Mouse (Mus musculus) liver, embryonic 15.5 days (tissue): ENCODE measurements around the gene Smyd2. TPM values are rescaled to one million over a fixed set of nuclear protein-coding genes. Genes with fewer than 3 reads are reported as not detected.

Experiments
- ATAC-seq: fragments of 200-750 bp; cut with Nextera tagmentation; 2 replicates; pipeline ENCODE4 v1.8.0; 2017; ENCODE audit warnings: moderate number of reproducible peaks, mild to moderate bottlenecking, moderate library complexity; ENCODE audit not compliant: insufficient read depth
- H3K27ac ChIP-seq: fragments of 300-500 bp; sonication (generic); replicated peaks from 2 replicates; pipeline ENCODE4 v1.5.1; 2015; ENCODE audit warnings: mild to moderate bottlenecking, inconsistent platforms
- H3K27me3 ChIP-seq: fragments of 300-500 bp; sonication (generic); 2 replicates; pipeline ENCODE4 v1.6.1; 2015; ENCODE audit warnings: mild to moderate bottlenecking, inconsistent platforms
- H3K36me3 ChIP-seq: fragments of 300-500 bp; sonication (generic); replicated peaks from 2 replicates; pipeline ENCODE4 v1.6.1; 2015; ENCODE audit warnings: moderate library complexity, mild to moderate bottlenecking, inconsistent platforms
- H3K4me1 ChIP-seq: fragments of 300-500 bp; sonication (generic); replicated peaks from 2 replicates; pipeline ENCODE4 v1.6.1; 2015; ENCODE audit warnings: inconsistent platforms
- H3K4me2 ChIP-seq: fragments of 300-500 bp; sonication (generic); 2 replicates; pipeline ENCODE4 v1.6.1; 2015; ENCODE audit warnings: moderate library complexity, mild to moderate bottlenecking, inconsistent platforms
- H3K4me3 ChIP-seq: fragments of 300-500 bp; sonication (generic); replicated peaks from 2 replicates; pipeline ENCODE4 v1.5.1; 2015; ENCODE audit warnings: mild to moderate bottlenecking, inconsistent platforms
- H3K9ac ChIP-seq: fragments of 300-500 bp; sonication (generic); 2 replicates; pipeline ENCODE4 v1.6.1; 2015; ENCODE audit warnings: moderate library complexity, mild to moderate bottlenecking, inconsistent platforms
- H3K9me3 ChIP-seq: fragments of 300-500 bp; sonication (generic); replicated peaks from 2 replicates; pipeline ENCODE4 v1.6.1; 2016; ENCODE audit warnings: inconsistent platforms
- WGBS: fragments of 180-500 bp; shearing (Covaris S2); methylation state at CpG from one replicate; pipeline ENCODE4 v1.1.7; 2015; ENCODE audit warnings: mixed read lengths; ENCODE audit not compliant: insufficient replicate concordance; 5-methylcytosine and 5-hydroxymethylcytosine counted together
- polyA plus RNA-seq: library from polyadenylated mRNA; unstranded; fragments of >200 nt; fragmentation: Nextera tagmentation; extraction: Ambion mirVana; gene quantifications from 2 replicates; pipeline ENCODE4 v1.2.1, GENCODE M21; 2015

Smyd2 gene
- polyA plus RNA-seq, 1 experiment from 2014 or later = 27.2 TPM

- H3K9ac ChIP-seq = no peak overlapping the region
- H3K9me3 ChIP-seq = no peaks in the 10 kb centered on the region
- H3K36me3 ChIP-seq = no peaks in the 10 kb centered on the region
- H3K4me3 ChIP-seq = no peak overlapping the region
- no peak overlapping the region for H3K4me2 ChIP-seq
- WGBS = 33% methylated on average over 7 of the region's 7 CpGs
- H3K27ac ChIP-seq = no peak overlapping the region
- ATAC-seq = no peak
- peaks cover 15% of the 10 kb centered on the region for H3K4me1 ChIP-seq
- no peaks in the 10 kb centered on the region for H3K27me3 ChIP-seq
Measured at GRCm38 (mm10) chr1:189887518-189887917, 34.6 kb downstream of the Smyd2 start.

DNA sequence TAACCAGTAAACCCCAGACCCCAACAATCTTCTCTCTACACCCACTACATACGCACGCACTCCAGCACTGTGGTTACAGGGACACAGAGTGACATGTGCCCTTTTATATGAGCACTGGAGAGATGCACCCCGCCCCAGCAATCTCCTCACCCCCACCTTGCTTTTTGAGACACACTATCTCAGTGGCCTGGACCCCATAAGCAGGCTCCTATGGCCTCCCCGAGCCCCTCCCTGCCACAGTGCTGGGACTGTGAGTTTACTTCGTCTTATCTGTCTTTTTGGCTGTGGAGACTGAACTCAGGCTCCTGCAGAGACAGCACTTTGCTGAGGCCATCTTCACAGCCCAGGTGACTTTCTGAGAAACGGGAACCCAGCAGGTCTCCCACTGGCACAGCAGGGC is 36.2 kb downstream of the Smyd2 start:
- H3K27me3 ChIP-seq = no peaks in the 10 kb centered on the region
- peaks cover 15% of the 10 kb centered on the region for H3K4me1 ChIP-seq
- H3K4me2 ChIP-seq = no peak overlapping the region
- WGBS = 25% methylated on average over 6 of the region's 6 CpGs
- H3K36me3 ChIP-seq = no peaks in the 10 kb centered on the region
- no peaks in the 10 kb centered on the region for H3K9me3 ChIP-seq
- H3K9ac ChIP-seq = no peak overlapping the region
- ATAC-seq = peak; percentile 71
- no peak overlapping the region for H3K4me3 ChIP-seq
- no peak overlapping the region for H3K27ac ChIP-seq

DNA sequence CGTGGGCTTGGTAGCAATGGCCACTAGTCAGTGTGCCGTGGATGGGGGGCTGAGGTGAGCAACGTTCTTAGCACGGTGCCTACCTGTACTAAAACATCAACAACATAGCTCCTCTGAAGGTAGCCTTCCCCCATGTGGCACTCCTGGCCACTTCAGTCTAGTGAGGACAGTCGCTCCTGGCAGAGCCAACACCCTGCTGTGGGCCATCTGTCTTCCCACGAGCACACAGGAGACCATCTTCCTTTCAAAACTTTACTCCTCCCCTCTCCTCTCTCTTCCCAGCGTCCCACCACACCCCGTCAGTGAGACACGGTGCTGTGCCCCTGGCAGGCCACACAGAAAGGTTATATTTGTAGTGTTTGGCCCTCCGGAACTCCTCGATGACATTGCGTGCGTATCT is 37.2 kb downstream of the Smyd2 start:
- no peak overlapping the region for H3K4me3 ChIP-seq
- WGBS = 77% methylated on average over 13 of the region's 13 CpGs

DNA sequence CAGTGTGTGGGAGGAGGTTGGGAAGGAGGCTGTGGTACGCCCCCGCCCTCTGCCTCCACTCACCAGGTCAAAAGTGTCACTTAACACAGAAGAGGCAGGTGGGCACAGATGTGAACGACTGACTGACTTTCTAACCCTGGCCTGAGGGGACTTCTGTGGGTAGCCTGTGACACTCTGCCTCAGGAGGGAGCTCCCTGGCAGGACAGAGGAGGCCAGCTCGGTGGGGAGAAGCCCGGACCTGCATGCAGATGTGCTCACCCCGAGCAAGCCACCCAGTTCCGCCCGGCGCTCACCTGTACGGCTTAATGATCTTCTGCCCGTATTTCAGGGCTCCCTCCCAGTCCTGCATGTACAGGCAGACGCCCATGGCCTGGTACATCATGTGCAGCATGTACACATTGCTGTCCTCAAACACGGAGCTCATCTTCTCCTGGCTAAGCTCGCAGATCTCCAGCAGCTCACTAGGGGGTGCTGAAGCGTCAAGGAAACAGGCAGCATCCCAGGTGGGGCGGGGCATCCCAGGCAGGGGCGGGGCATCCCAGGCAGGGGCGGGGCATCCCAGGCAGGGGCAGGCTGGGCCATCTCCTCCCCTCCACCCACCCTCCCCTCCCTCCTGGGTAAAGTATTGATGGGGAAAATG is 38.5 kb downstream of the Smyd2 start:
- Histone ChIP-seq H3K4me1 (peaks cover 15% of the 10 kb centered on the region), H3K36me3 (no peaks in the 10 kb centered on the region), H3K4me3 (no peak overlapping the region), H3K4me2 (no peak overlapping the region), H3K9ac (no peak overlapping the region), H3K27me3 (no peaks in the 10 kb centered on the region), H3K27ac (no peak overlapping the region), H3K9me3 (no peaks in the 10 kb centered on the region)
- ATAC-seq = no peak
- 63% methylated on average over 18 of the region's 18 CpGs for WGBS

More for the DNA sequence above, 37.2 kb downstream of the Smyd2 start:
- no peaks in the 10 kb centered on the region for H3K36me3 ChIP-seq
- H3K4me2 ChIP-seq = no peak overlapping the region
- H3K27me3 ChIP-seq = no peaks in the 10 kb centered on the region
- H3K4me1 ChIP-seq = peaks cover 15% of the 10 kb centered on the region
- H3K27ac ChIP-seq = no peak overlapping the region
- ATAC-seq = no peak
- H3K9me3 ChIP-seq = no peaks in the 10 kb centered on the region
- no peak overlapping the region for H3K9ac ChIP-seq

DNA sequence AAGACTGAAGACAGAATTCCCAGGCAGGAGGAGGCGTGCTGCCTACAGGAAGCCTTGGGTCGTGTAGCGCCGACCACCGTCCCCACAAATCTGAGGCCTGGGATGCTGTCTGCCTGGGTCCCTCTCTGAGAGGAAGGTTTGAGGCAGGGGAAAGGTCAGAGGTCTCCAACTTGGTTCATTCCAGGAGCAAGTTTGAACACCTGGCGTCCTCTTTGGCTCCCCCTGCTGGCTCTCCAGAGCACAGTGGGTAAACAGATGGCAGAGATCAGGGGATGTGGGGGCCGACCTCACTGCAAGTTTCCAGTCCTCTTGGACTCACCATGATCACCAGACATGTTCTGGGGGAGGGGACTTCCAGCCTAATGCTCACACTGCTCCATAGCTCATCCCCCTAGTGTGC is 39.3 kb downstream of the Smyd2 start:
- ATAC-seq = no peak
- no peaks in the 10 kb centered on the region for H3K9me3 ChIP-seq
- no peak overlapping the region for H3K4me2 ChIP-seq
- no peak overlapping the region for H3K4me3 ChIP-seq
- 58% methylated on average over 7 of the region's 7 CpGs for WGBS
- H3K36me3 ChIP-seq = no peaks in the 10 kb centered on the region
- H3K27ac ChIP-seq = no peak overlapping the region
- H3K27me3 ChIP-seq = no peaks in the 10 kb centered on the region
- peaks cover 15% of the 10 kb centered on the region for H3K4me1 ChIP-seq
- no peak overlapping the region for H3K9ac ChIP-seq

- Histone ChIP-seq H3K36me3 (no peaks in the 10 kb centered on the region), H3K27me3 (no peaks in the 10 kb centered on the region), H3K4me1 (peaks cover 5% of the 10 kb centered on the region), H3K9ac (no peak overlapping the region), H3K4me2 (no peak overlapping the region), H3K9me3 (no peaks in the 10 kb centered on the region), H3K4me3 (no peak overlapping the region), H3K27ac (no peak overlapping the region)
- 81% methylated on average over 14 of the region's 14 CpGs for WGBS
- ATAC-seq = no peak
Measured at GRCm38 (mm10) chr1:189880745-189881144, 41.4 kb downstream of the Smyd2 start.

DNA sequence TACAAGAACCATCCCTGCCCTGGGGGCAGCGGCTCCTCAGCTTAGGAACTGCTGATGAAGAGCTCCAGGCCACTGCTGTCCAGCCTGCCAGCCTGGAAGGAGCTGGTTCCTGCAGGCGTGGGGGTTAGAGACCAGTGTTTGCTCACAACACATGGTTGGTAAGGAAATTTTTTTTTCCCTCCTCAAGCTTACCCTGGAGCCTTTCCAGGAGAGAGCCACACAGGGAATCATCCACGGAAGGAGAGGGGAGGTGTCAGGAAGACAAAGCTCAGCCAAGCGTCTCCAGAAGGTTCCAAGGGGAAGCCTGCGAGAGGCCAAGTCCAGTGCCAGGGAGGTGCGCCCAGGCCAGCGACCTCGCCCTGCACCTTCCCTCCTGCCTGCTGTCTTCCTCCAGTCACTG is 42.2 kb downstream of the Smyd2 start:
- ATAC-seq = no peak
- H3K27ac ChIP-seq = no peak overlapping the region
- H3K9ac ChIP-seq = no peak overlapping the region
- H3K4me1 ChIP-seq = peaks cover 7% of the 10 kb centered on the region; the same call in 1 of the 2 replicates
- no peak overlapping the region for H3K4me2 ChIP-seq
- WGBS = 69% methylated on average over 8 of the region's 8 CpGs
- H3K4me3 ChIP-seq = no peak overlapping the region
- no peaks in the 10 kb centered on the region for H3K36me3 ChIP-seq
- H3K27me3 ChIP-seq = no peaks in the 10 kb centered on the region
- no peaks in the 10 kb centered on the region for H3K9me3 ChIP-seq

GRCm38 (mm10) chr1:189879212-189879611 is 43.0 kb downstream of the Smyd2 start:
- H3K27me3 ChIP-seq = no peaks in the 10 kb centered on the region
- no peak overlapping the region for H3K9ac ChIP-seq
- no peak overlapping the region for H3K4me2 ChIP-seq
- H3K27ac ChIP-seq = no peak overlapping the region
- no peaks in the 10 kb centered on the region for H3K36me3 ChIP-seq
- peaks cover 8% of the 10 kb centered on the region; the same call in 1 of the 2 replicates for H3K4me1 ChIP-seq
- H3K4me3 ChIP-seq = no peak overlapping the region
- no peak for ATAC-seq
- WGBS = 59% methylated on average over 2 of the region's 2 CpGs
- no peaks in the 10 kb centered on the region for H3K9me3 ChIP-seq

- WGBS = 72% methylated on average over 8 of the region's 8 CpGs
Measured at GRCm38 (mm10) chr1:189876162-189876561, 46.0 kb downstream of the Smyd2 start.

DNA sequence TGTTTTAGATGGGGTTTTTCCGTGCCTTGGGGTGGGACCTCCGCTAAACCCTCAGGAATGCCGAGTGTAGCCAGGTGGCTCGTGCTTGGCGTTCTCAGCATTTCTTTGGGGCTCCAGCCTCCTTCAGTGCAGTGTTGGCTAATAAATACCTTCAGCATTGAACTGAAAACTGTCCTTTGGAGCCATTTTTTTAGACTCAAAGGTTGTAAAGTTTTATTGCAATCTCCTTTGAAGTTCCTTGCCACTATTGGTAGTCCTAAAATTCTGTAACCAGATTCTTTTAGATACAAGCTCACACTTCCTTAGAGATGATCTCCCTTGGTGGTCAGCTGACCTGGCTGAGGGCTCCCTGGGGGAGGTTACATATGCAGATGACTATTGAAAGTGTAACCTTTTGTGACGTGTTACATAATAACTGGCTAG is 46.7 kb downstream of the Smyd2 start:
- no peaks in the 10 kb centered on the region for H3K27me3 ChIP-seq
- no peak for ATAC-seq
- H3K4me1 ChIP-seq = peaks cover 16% of the 10 kb centered on the region
- H3K9ac ChIP-seq = no peak overlapping the region
- H3K4me3 ChIP-seq = no peak overlapping the region
- H3K4me2 ChIP-seq = no peak overlapping the region
- H3K27ac ChIP-seq = no peak overlapping the region
- H3K36me3 ChIP-seq = no peaks in the 10 kb centered on the region
- H3K9me3 ChIP-seq = no peaks in the 10 kb centered on the region
- 39% methylated on average over 6 of the region's 6 CpGs for WGBS

More at GRCm38 (mm10) chr1:189876162-189876561, 46.0 kb downstream of the Smyd2 start:
- Histone ChIP-seq H3K4me1 (peaks cover 8% of the 10 kb centered on the region; the same call in 1 of the 2 replicates), H3K9me3 (no peaks in the 10 kb centered on the region), H3K4me3 (no peak overlapping the region), H3K9ac (no peak overlapping the region), H3K4me2 (no peak overlapping the region), H3K27ac (no peak overlapping the region), H3K36me3 (no peaks in the 10 kb centered on the region), H3K27me3 (no peaks in the 10 kb centered on the region)
- ATAC-seq = no peak

- no peak overlapping the region for H3K9ac ChIP-seq
- H3K36me3 ChIP-seq = no peaks in the 10 kb centered on the region
- H3K4me2 ChIP-seq = no peak overlapping the region
- no peak overlapping the region for H3K27ac ChIP-seq
- H3K9me3 ChIP-seq = no peaks in the 10 kb centered on the region
- WGBS = 77% methylated on average over 8 of the region's 8 CpGs
- no peaks in the 10 kb centered on the region for H3K27me3 ChIP-seq
- H3K4me1 ChIP-seq = peaks cover 30% of the 10 kb centered on the region
- no peak overlapping the region for H3K4me3 ChIP-seq
- ATAC-seq = no peak
Measured at GRCm38 (mm10) chr1:189873591-189873990, 48.6 kb downstream of the Smyd2 start.

- Histone ChIP-seq H3K9ac (no peak overlapping the region), H3K9me3 (no peaks in the 10 kb centered on the region), H3K4me1 (peaks cover 43% of the 10 kb centered on the region), H3K4me2 (no peak overlapping the region), H3K27ac (no peak overlapping the region), H3K27me3 (no peaks in the 10 kb centered on the region), H3K36me3 (no peaks in the 10 kb centered on the region), H3K4me3 (no peak overlapping the region)
- 67% methylated on average over 4 of the region's 4 CpGs for WGBS
- no peak for ATAC-seq
Measured at GRCm38 (mm10) chr1:189872050-189872449, 50.1 kb downstream of the Smyd2 start.
